Mouse (Mus musculus): ENCODE measurements around the gene Fdxr.

The Fdxr gene

GRCm38 (mm10) chr11:115276780-115277603 is at the start of gene Fdxr:
Gene Fdxr (minus strand): TSS chr11:115277050.
- in situ Hi-C loops (cut with MboI, MseI), result no loop called here

- in situ Hi-C loops (cut with MboI, MseI), result no loop called here
These were observed 46.5 kb upstream of the Fdxr start for GRCm38 (mm10) chr11:115323354-115323753.

GRCm38 (mm10) chr11:115321906-115322693 is 45.2 kb upstream of the Fdxr start, which contains the start of gene Ush1g:
Gene Ush1g (minus strand): TSS chr11:115322041.
- in situ Hi-C loops (cut with MboI, MseI), result no loop called here

- in situ Hi-C loops (cut with MboI, MseI), result loop anchor here (5.0 kb wide), 1 partner anchor 37 kb away; no protein-coding TSS in a partner anchor
These were observed 43.0 kb upstream of the Fdxr start for GRCm38 (mm10) chr11:115319704-115320383.

GRCm38 (mm10) chr11:115318245-115319027 is 41.6 kb upstream of the Fdxr start:
- in situ Hi-C loops (cut with MboI, MseI), result loop anchor here (5.0 kb wide), 1 partner anchor 39 kb away; no protein-coding TSS in a partner anchor

GRCm38 (mm10) chr11:115317204-115317603 is 40.4 kb upstream of the Fdxr start:
- in situ Hi-C loops (cut with MboI, MseI), result loop anchor here (5.0 kb wide), 1 partner anchor 40 kb away; no protein-coding TSS in a partner anchor

- in situ Hi-C loops (cut with MboI, MseI), result no loop called here
These were observed 37.4 kb upstream of the Fdxr start for GRCm38 (mm10) chr11:115314249-115314648.

- in situ Hi-C loops (cut with MboI, MseI), result no loop called here
These were observed 31.9 kb upstream of the Fdxr start for GRCm38 (mm10) chr11:115308781-115309180.

GRCm38 (mm10) chr11:115306863-115307262 is 30.0 kb upstream of the Fdxr start, which contains the start of gene Otop2:
Gene Otop2 (plus strand): TSS chr11:115307163.
- in situ Hi-C loops (cut with MboI, MseI), result no loop called here

GRCm38 (mm10) chr11:115303167-115303566 is 26.3 kb upstream of the Fdxr start:
- in situ Hi-C loops (cut with MboI, MseI), result no loop called here

- in situ Hi-C loops (cut with MboI, MseI), result no loop called here
These were observed 24.5 kb upstream of the Fdxr start for GRCm38 (mm10) chr11:115301351-115301750.

- in situ Hi-C loops (cut with MboI, MseI), result no loop called here
These were observed 23.9 kb upstream of the Fdxr start for GRCm38 (mm10) chr11:115300745-115301144.

GRCm38 (mm10) chr11:115298160-115298559 is 21.3 kb upstream of the Fdxr start:
- in situ Hi-C loops (cut with MboI, MseI), result no loop called here

- in situ Hi-C loops (cut with MboI, MseI), result no loop called here
These were observed 20.5 kb upstream of the Fdxr start, which contains the start of gene Fads6 for GRCm38 (mm10) chr11:115297214-115297826. Gene Fads6 (minus strand): TSS chr11:115297663.

GRCm38 (mm10) chr11:115296471-115297210 is 19.8 kb upstream of the Fdxr start:
- in situ Hi-C loops (cut with MboI, MseI), result no loop called here

GRCm38 (mm10) chr11:115295939-115296338 is 19.1 kb upstream of the Fdxr start:
- in situ Hi-C loops (cut with MboI, MseI), result no loop called here

- in situ Hi-C loops (cut with MboI, MseI), result no loop called here
These were observed 16.0 kb upstream of the Fdxr start for GRCm38 (mm10) chr11:115292631-115293375.

GRCm38 (mm10) chr11:115291503-115291902 is 14.7 kb upstream of the Fdxr start:
- in situ Hi-C loops (cut with MboI, MseI), result no loop called here

- in situ Hi-C loops (cut with MboI, MseI), result no loop called here
These were observed 14.1 kb upstream of the Fdxr start for GRCm38 (mm10) chr11:115290919-115291318.

Measured in regulatory T cell (primary cell).